Comparison of ENCODE assay signal across 11 mouse cellular contexts in the genomic region with DNA sequence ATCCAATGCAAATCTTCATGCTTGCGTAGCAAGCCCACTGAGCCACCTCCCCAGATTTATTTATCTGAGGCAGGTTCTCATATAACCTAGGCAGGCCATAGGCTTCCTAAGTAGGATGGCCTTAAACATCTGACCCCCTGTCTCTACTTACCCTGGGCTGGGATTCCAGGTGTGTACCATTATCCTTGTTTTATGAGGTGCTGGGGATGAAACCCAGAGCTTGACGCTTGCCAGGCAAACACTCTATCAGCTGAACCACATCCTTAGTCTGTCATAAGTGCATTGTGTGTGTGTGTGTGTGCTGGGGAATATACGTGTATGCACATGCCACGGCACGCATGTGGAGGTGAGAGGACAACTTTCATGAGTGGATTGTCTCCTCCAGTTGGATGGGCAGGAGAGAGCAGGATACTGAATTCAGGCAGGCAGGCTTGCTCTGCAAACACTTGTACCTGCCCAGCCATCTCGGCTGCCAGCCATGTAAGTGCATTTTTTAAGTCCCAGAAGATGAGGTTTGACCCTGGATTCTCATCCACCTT. TPM values are rescaled to one million over a fixed set of nuclear protein-coding genes. Genes with fewer than 3 reads are reported as not detected.
DNase-seq lines count a peak whose midpoint lies in the region; ATAC-seq lines count a peak whose summit lies in the region.
"Had no signal": no experiment of that assay in that cellular context is flagged by ENCODE, and none has a peak within 500 bp of the region (broad histone marks: within the 10 kb centered on the region; RNA-seq: fewer than 3 reads in every experiment).

No protein-coding gene starts in this region.

- intact Hi-C loops in heart, postnatal 10 days (cut with DNase I), result no loop called here

- peaks cover 38% of the 10 kb centered on the region for H3K4me1 ChIP-seq in heart, embryonic 13.5 days
- peaks cover 17% of the 10 kb centered on the region for H3K4me1 ChIP-seq in neural tube, embryonic 13.5 days (replicated peaks)
- peaks cover 10% of the 10 kb centered on the region; the same call in 1 of the 2 replicates for H3K4me1 ChIP-seq in forebrain, embryonic 14.5 days (ENCODE audit: control insufficient read depth, insufficient read depth, low read length)

- peak overlapping the region; percentile 93 for H3K9ac ChIP-seq in heart, embryonic 13.5 days
- no peak overlapping the region for H3K9ac ChIP-seq in neural tube, embryonic 13.5 days
- H3K9ac ChIP-seq in forebrain, embryonic 14.5 days (ENCODE audit: low read length), result no peak overlapping the region

- H3K36me3 ChIP-seq in heart, embryonic 13.5 days, result peaks cover 42% of the 10 kb centered on the region
- no peaks in the 10 kb centered on the region for H3K36me3 ChIP-seq in neural tube, embryonic 13.5 days
- H3K36me3 ChIP-seq in forebrain, embryonic 14.5 days (ENCODE audit: control insufficient read depth, insufficient read depth, low read length), result no peaks in the 10 kb centered on the region
- H3K36me3 ChIP-seq: forebrain, embryonic 12.5 days; hindbrain, embryonic 13.5 days had no signal

- no peaks in the 10 kb centered on the region for H3K27me3 ChIP-seq in heart, embryonic 13.5 days (replicated peaks)
- peaks cover 27% of the 10 kb centered on the region for H3K27me3 ChIP-seq in neural tube, embryonic 13.5 days
- H3K27me3 ChIP-seq in forebrain, embryonic 14.5 days (replicated peaks; ENCODE audit: control insufficient read depth, insufficient read depth, low read length), result 0 out of 2 replicates have a peak, but pooled peaks cover 4% of the 10 kb centered on the region

- H3K27ac ChIP-seq in heart, embryonic 13.5 days (replicated peaks), result peak overlapping the region; percentile 98
- no peak overlapping the region for H3K27ac ChIP-seq in neural tube, embryonic 13.5 days (replicated peaks)
- no peak overlapping the region for H3K27ac ChIP-seq in forebrain, embryonic 14.5 days (ENCODE audit: low read depth, low read length)
- H3K27ac ChIP-seq: forebrain, embryonic 12.5 days had no signal

- H3K4me2 ChIP-seq in heart, embryonic 13.5 days, result peak overlapping the region; percentile 82
- peak overlapping the region; percentile 50; the same call in 1 of the 2 replicates for H3K4me2 ChIP-seq in neural tube, embryonic 13.5 days
- H3K4me2 ChIP-seq in forebrain, embryonic 14.5 days (ENCODE audit: low read length), result no peak overlapping the region

- peak overlapping the region; percentile 72 for H3K4me3 ChIP-seq in heart, embryonic 13.5 days
- no peak overlapping the region for H3K4me3 ChIP-seq in neural tube, embryonic 13.5 days
- no peak overlapping the region for H3K4me3 ChIP-seq in forebrain, embryonic 14.5 days (ENCODE audit: low read depth, low read length)

- DNase-seq in heart, postnatal 10 days, result no peak
- DNase-seq in neural tube, embryonic 10.5 days (ENCODE audit: extremely low spot score, low spot score), result no peak
- DNase-seq in liver, result peak; percentile 23
- DNase-seq in cerebellum, postnatal 4 days (ENCODE audit: low spot score in 2 of 2), result no peak
- DNase-seq in urinary bladder, postnatal 36 days (ENCODE audit: low spot score in 2 of 2), result no peak
- DNase-seq in forebrain, embryonic 14.5 days (ENCODE audit: low spot score), result no peak

- H3K9me3 ChIP-seq in heart, embryonic 13.5 days, result no peaks in the 10 kb centered on the region
- H3K9me3 ChIP-seq in neural tube, embryonic 13.5 days, result no peaks in the 10 kb centered on the region
- H3K9me3 ChIP-seq in forebrain, embryonic 14.5 days (replicated peaks; ENCODE audit: control insufficient read depth, low read length), result no peaks in the 10 kb centered on the region
- H3K9me3 ChIP-seq: forebrain, embryonic 12.5 days; hindbrain, embryonic 13.5 days had no signal

- 71% methylated on average over 6 of the region's 6 CpGs for WGBS in heart, embryonic 13.5 days
- WGBS in neural tube, embryonic 13.5 days, result 92% methylated on average over 6 of the region's 6 CpGs
- 93% methylated on average over 6 of the region's 6 CpGs for WGBS in forebrain, embryonic 14.5 days

- no peak for ATAC-seq in heart, embryonic 13.5 days (ENCODE audit: extremely low read depth, insufficient number of reproducible peaks, low FRiP score, low TSS enrichment)
- no peak for ATAC-seq in neural tube, embryonic 13.5 days (ENCODE audit: low read depth)
- no peak for ATAC-seq in forebrain, embryonic 14.5 days
- ATAC-seq: midbrain, embryonic 16.5 days had no signal

RNA-seq across cellular contexts. Expression of a gene that starts 1.6 kb away (rescaled TPM):
- 127 and 150 TPM in 2 replicates for polyA plus RNA-seq in heart, embryonic 13.5 days (2015; fragmentation: Nextera tagmentation; extraction: Ambion mirVana)
- total RNA-seq in heart, postnatal 10 days (2021), result 100 to 1,000 TPM in 1 of 2 experiments, 10 to 100 TPM in 1; 95.9 to 102 TPM
- polyA plus RNA-seq in neural tube, embryonic 13.5 days (2015; fragmentation: Nextera tagmentation; extraction: Ambion mirVana), result 28.9 and 29.7 TPM in 2 replicates
- polyA plus RNA-seq in forebrain, embryonic 14.5 days (2014; fragmentation: Nextera tagmentation; extraction: Ambion mirVana), result 20.4 and 22.6 TPM in 2 replicates

RNA-seq across cellular contexts. Expression of a gene that starts 8.6 kb away (rescaled TPM):
- polyA plus RNA-seq in heart, embryonic 13.5 days (2015; fragmentation: Nextera tagmentation; extraction: Ambion mirVana), result 42.7 and 53.4 TPM in 2 replicates
- 10 to 100 TPM; 46.5 to 57.8 TPM for total RNA-seq in heart, postnatal 10 days (2021)
- 19.8 and 24.1 TPM in 2 replicates for polyA plus RNA-seq in neural tube, embryonic 13.5 days (2015; fragmentation: Nextera tagmentation; extraction: Ambion mirVana)
- polyA plus RNA-seq in forebrain, embryonic 14.5 days (2014; fragmentation: Nextera tagmentation; extraction: Ambion mirVana), result 13.8 and 17.7 TPM in 2 replicates

RNA-seq across cellular contexts. Expression of a gene that starts 22.1 kb away (rescaled TPM):
- polyA plus RNA-seq in heart, embryonic 13.5 days (2015; fragmentation: Nextera tagmentation; extraction: Ambion mirVana), result 88.4 and 104 TPM in 2 replicates
- total RNA-seq in heart, postnatal 10 days (2021), result 10 to 100 TPM; 45.6 to 51.5 TPM
- polyA plus RNA-seq in neural tube, embryonic 13.5 days (2015; fragmentation: Nextera tagmentation; extraction: Ambion mirVana), result 140 and 148 TPM in 2 replicates
- polyA plus RNA-seq in forebrain, embryonic 14.5 days (2014; fragmentation: Nextera tagmentation; extraction: Ambion mirVana), result 123 and 129 TPM in 2 replicates

RNA-seq across cellular contexts. Expression of a gene that starts 25.2 kb away (rescaled TPM):
- polyA plus RNA-seq in heart, embryonic 13.5 days (2015; fragmentation: Nextera tagmentation; extraction: Ambion mirVana), result 28.3 and 31.5 TPM in 2 replicates
- 10 to 100 TPM; 24.5 to 27.7 TPM for total RNA-seq in heart, postnatal 10 days (2021)
- 21.5 and 22.1 TPM in 2 replicates for polyA plus RNA-seq in neural tube, embryonic 13.5 days (2015; fragmentation: Nextera tagmentation; extraction: Ambion mirVana)
- 4.3 and 4.6 TPM in 2 replicates for polyA plus RNA-seq in forebrain, embryonic 14.5 days (2014; fragmentation: Nextera tagmentation; extraction: Ambion mirVana)

RNA-seq across cellular contexts. Expression of a gene that starts 33.6 kb away (rescaled TPM):
- polyA plus RNA-seq in heart, embryonic 13.5 days (2015; fragmentation: Nextera tagmentation; extraction: Ambion mirVana), result 13.4 and 15.1 TPM in 2 replicates
- 10 to 100 TPM; 13.6 to 17.1 TPM for total RNA-seq in heart, postnatal 10 days (2021)
- 16.5 and 21.4 TPM in 2 replicates for polyA plus RNA-seq in neural tube, embryonic 13.5 days (2015; fragmentation: Nextera tagmentation; extraction: Ambion mirVana)
- polyA plus RNA-seq in forebrain, embryonic 14.5 days (2014; fragmentation: Nextera tagmentation; extraction: Ambion mirVana), result 19.3 and 21.3 TPM in 2 replicates
